Mouse (Mus musculus): ENCODE results near the gene Cdkal1. TPM values are rescaled to one million over a fixed set of nuclear protein-coding genes. Genes with fewer than 3 reads are reported as not detected.

Gene Cdkal1
- polyA plus RNA-seq, 1 experiment from 2014 or later, result 8.7 TPM

DNA sequence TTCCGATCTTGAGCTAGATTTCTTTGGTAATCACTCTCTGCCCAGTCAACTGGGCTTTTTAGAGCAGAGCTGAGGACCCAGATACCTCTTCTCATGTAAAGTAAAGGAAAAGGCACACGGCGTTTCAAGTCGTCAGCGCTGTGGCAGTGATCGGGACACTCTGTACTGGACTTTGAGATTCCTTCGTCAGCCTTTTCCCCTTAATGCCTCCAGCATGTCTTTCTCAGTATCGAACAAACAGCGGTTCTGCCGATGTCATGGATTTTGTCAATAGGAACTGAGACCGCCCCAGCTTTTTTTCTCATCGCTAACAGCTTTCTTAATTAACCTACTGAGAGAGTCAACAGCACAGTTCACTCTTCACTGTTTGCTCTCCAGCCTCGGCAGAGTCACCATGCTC is 705.4 kb downstream of the Cdkal1 start:
- no peak for DNase-seq
- Histone ChIP-seq H3K4me3 (ENCODE audit: low read depth, low read length) (no peak overlapping the region), H3K36me3 (replicated peaks; ENCODE audit: insufficient read depth, low read length) (no peaks in the 10 kb centered on the region), H3K4me1 (ENCODE audit: insufficient read depth) (no peaks in the 10 kb centered on the region), H3K27ac (ENCODE audit: low read depth) (no peak overlapping the region), H3K9ac (replicated peaks) (no peak overlapping the region), H3K4me2 (ENCODE audit: low read depth, low read length) (peak overlapping the region; percentile 42), H3K9me3 (ENCODE audit: low read length) (no peaks in the 10 kb centered on the region), H3K27me3 (ENCODE audit: insufficient read depth, low read length) (no peaks in the 10 kb centered on the region)
- 72% methylated on average over 13 of the region's 13 CpGs for WGBS (ENCODE audit: insufficient replicate concordance)
- ATAC-seq, result no peak
- TF ChIP-seq EP300 (IDR thresholded peaks at IDR 0.05; ENCODE audit: low read depth), result no peak

DNA sequence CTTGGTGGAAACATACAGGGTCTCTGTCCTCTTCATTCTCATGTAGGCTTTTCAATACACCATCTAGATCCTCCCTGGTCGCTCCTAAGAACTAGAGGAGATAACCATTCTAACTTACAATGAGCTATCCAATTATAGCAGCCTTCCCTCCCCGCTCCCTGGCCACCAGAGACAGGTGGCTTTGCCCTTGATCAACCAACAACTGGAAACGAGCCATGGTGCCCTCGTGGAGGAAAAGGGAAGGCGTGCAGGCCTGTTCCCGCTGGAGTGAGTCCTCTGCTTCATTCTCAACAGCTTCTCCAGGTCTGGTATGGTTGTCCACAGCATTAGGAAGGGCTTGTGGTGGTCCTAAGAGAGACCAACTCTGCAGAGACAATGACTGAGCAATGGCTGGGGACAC is 706.1 kb downstream of the Cdkal1 start:
- H3K4me2 ChIP-seq (ENCODE audit: low read depth, low read length), result no peak overlapping the region
- no peak overlapping the region for H3K27ac ChIP-seq (ENCODE audit: low read depth)
- H3K27me3 ChIP-seq (ENCODE audit: insufficient read depth, low read length), result no peaks in the 10 kb centered on the region
- TF ChIP-seq CTCF (IDR thresholded peaks at IDR 0.05; ENCODE audit: low read depth) (no peak), EP300 (IDR thresholded peaks at IDR 0.05; ENCODE audit: low read depth) (no peak)
- no peak for ATAC-seq
- no peak for DNase-seq
- H3K9me3 ChIP-seq (ENCODE audit: low read length), result no peaks in the 10 kb centered on the region
- no peak overlapping the region for H3K9ac ChIP-seq (replicated peaks)
- no peaks in the 10 kb centered on the region for H3K4me1 ChIP-seq (ENCODE audit: insufficient read depth)
- no peaks in the 10 kb centered on the region for H3K36me3 ChIP-seq (replicated peaks; ENCODE audit: insufficient read depth, low read length)
- H3K4me3 ChIP-seq (ENCODE audit: low read depth, low read length), result no peak overlapping the region
- 67% methylated on average over 6 of the region's 6 CpGs for WGBS (ENCODE audit: insufficient replicate concordance)

DNA sequence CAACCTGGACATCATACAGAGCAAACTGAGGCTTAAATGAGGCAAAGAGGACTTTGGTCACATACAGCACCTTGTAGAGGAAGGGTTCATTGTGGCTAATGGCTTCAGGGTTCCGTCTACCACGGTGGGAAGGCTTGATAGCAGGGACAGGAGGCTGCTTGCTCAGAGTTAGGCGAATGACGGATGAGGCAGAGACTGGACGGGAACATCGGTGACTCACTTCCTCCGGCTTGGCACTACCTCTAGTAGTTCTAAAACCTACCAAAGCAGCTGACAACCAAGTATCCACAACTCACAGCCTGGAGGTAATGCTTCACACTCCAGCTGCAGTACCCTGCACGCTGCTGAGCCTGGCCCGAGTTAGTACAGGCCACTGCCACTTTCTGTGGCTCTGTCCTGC is 706.9 kb downstream of the Cdkal1 start:
- TF ChIP-seq EP300 (IDR thresholded peaks at IDR 0.05; ENCODE audit: low read depth), result no peak
- no peak for TF ChIP-seq CTCF (IDR thresholded peaks at IDR 0.05; ENCODE audit: low read depth)

More for the DNA sequence above, 706.9 kb downstream of the Cdkal1 start:
- Histone ChIP-seq H3K4me1 (ENCODE audit: insufficient read depth) (no peaks in the 10 kb centered on the region), H3K4me3 (ENCODE audit: low read depth, low read length) (no peak overlapping the region), H3K9me3 (ENCODE audit: low read length) (no peaks in the 10 kb centered on the region), H3K36me3 (replicated peaks; ENCODE audit: insufficient read depth, low read length) (no peaks in the 10 kb centered on the region), H3K27me3 (ENCODE audit: insufficient read depth, low read length) (no peaks in the 10 kb centered on the region), H3K27ac (ENCODE audit: low read depth) (no peak overlapping the region), H3K9ac (replicated peaks) (no peak overlapping the region), H3K4me2 (ENCODE audit: low read depth, low read length) (no peak overlapping the region)
- no peak for DNase-seq
- ATAC-seq, result no peak
- 61% methylated on average over 9 of the region's 9 CpGs for WGBS (ENCODE audit: insufficient replicate concordance)

Other genes starting within 250 kb of the Cdkal1 start
- 2.4 and 2.6 TPM in 2 replicates for gene E2f3, start 130.4 kb upstream of the Cdkal1 start, polyA plus RNA-seq (2015; fragmentation: Nextera tagmentation; extraction: Ambion mirVana)

All from liver, postnatal 0 days (tissue).